Comparison of ENCODE assay signal across 8 mouse cellular contexts in genomic region chr17:29873580-29874015, GRCm38 (mm10).
DNase-seq lines count a peak whose midpoint lies in the region; ATAC-seq and TF ChIP-seq lines count a peak whose summit lies in the region.

No protein-coding gene starts in this region.

- peak; percentile 31 for DNase-seq in testis, postnatal 14 days (ENCODE audit: low spot score)
- DNase-seq in testis, postnatal 10 days (ENCODE audit: low spot score): no peak
- peak; percentile 89 for DNase-seq in forebrain, postnatal 0 days
- no peak for DNase-seq in hindbrain, embryonic 11.5 days (ENCODE audit: low spot score)
- peak; percentile 97 for DNase-seq in left cerebral cortex, postnatal 4 days
- peak; percentile 45 for DNase-seq in stomach, postnatal 0 days (ENCODE audit: low spot score)
- DNase-seq in urinary bladder, postnatal 36 days (ENCODE audit: low spot score in 2 of 2): no peak
- no peak for DNase-seq in urinary bladder, adult 2 months (ENCODE audit: low spot score)

- peak overlapping the region; percentile 72 for H3K27ac ChIP-seq in forebrain, postnatal 0 days (ENCODE audit: low read depth, low read length)
- H3K27ac ChIP-seq in hindbrain, embryonic 11.5 days (ENCODE audit: low read depth, low read length): peak overlapping the region; percentile 68
- no peak overlapping the region for H3K27ac ChIP-seq in stomach, postnatal 0 days (replicated peaks)

- no peak for TF ChIP-seq CTCF in forebrain, postnatal 0 days (IDR thresholded peaks at IDR 0.05; ENCODE audit: low read depth)
- TF ChIP-seq CTCF in stomach, postnatal 0 days (IDR thresholded peaks at IDR 0.05; ENCODE audit: low read depth): no peak

- no peak for TF ChIP-seq EP300 in stomach, postnatal 0 days (optimal IDR thresholded peaks at IDR 0.05)

- peak overlapping the region; percentile 2; the same call in 1 of the 2 replicates for H3K4me2 ChIP-seq in forebrain, postnatal 0 days (ENCODE audit: low read depth)
- H3K4me2 ChIP-seq in hindbrain, embryonic 11.5 days (replicated peaks; ENCODE audit: low read depth, low read length): peak overlapping the region; percentile 14; the same call in 1 of the 2 replicates
- no peak overlapping the region for H3K4me2 ChIP-seq in stomach, postnatal 0 days (replicated peaks; ENCODE audit: low read depth)

- peak; percentile 95 for ATAC-seq in forebrain, postnatal 0 days
- ATAC-seq in hindbrain, embryonic 11.5 days (ENCODE audit: low FRiP score): no peak
- ATAC-seq in stomach, postnatal 0 days (ENCODE audit: low FRiP score, low TSS enrichment): peak; percentile 38; the same call in 1 of the 2 replicates

- peaks cover 12% of the 10 kb centered on the region; the same call in 1 of the 2 replicates for H3K4me1 ChIP-seq in forebrain, postnatal 0 days (ENCODE audit: insufficient read depth)
- H3K4me1 ChIP-seq in hindbrain, embryonic 11.5 days (replicated peaks; ENCODE audit: control insufficient read depth, insufficient read depth, low read length): no peaks in the 10 kb centered on the region; the same call in 1 of the 2 replicates
- no peaks in the 10 kb centered on the region for H3K4me1 ChIP-seq in stomach, postnatal 0 days (replicated peaks; ENCODE audit: control insufficient read depth, insufficient read depth)

- H3K9ac ChIP-seq in forebrain, postnatal 0 days: peak overlapping the region; percentile 28; the same call in 1 of the 2 replicates
- peak overlapping the region; percentile 21; the same call in 1 of the 2 replicates for H3K9ac ChIP-seq in hindbrain, embryonic 11.5 days (ENCODE audit: low read depth, low read length)
- no peak overlapping the region for H3K9ac ChIP-seq in stomach, postnatal 0 days (ENCODE audit: low read length)

- intact Hi-C loops in left cerebral cortex, postnatal 4 days (cut with DNase I): no loop called here

- 24% methylated on average over 7 of the region's 7 CpGs for WGBS in forebrain, postnatal 0 days
- 58% methylated on average over 7 of the region's 7 CpGs for WGBS in hindbrain, embryonic 11.5 days
- 66% methylated on average over 7 of the region's 7 CpGs for WGBS in stomach, postnatal 0 days

- H3K27me3 ChIP-seq in forebrain, postnatal 0 days (ENCODE audit: insufficient read depth, low read length): no peaks in the 10 kb centered on the region
- no peaks in the 10 kb centered on the region for H3K27me3 ChIP-seq in hindbrain, embryonic 11.5 days (ENCODE audit: control insufficient read depth, insufficient read depth, low read length)
- H3K27me3 ChIP-seq in stomach, postnatal 0 days (ENCODE audit: control insufficient read depth, insufficient read depth, low read length): no peaks in the 10 kb centered on the region

- no peaks in the 10 kb centered on the region for H3K9me3 ChIP-seq in forebrain, postnatal 0 days (ENCODE audit: low read length)
- H3K9me3 ChIP-seq in hindbrain, embryonic 11.5 days (ENCODE audit: control insufficient read depth, low read length): no peaks in the 10 kb centered on the region
- no peaks in the 10 kb centered on the region for H3K9me3 ChIP-seq in stomach, postnatal 0 days (ENCODE audit: control insufficient read depth, low read length)

- H3K4me3 ChIP-seq in forebrain, postnatal 0 days (ENCODE audit: low read depth, low read length): no peak overlapping the region
- H3K4me3 ChIP-seq in hindbrain, embryonic 11.5 days (ENCODE audit: low read depth, low read length): no peak overlapping the region
- H3K4me3 ChIP-seq in stomach, postnatal 0 days (ENCODE audit: low read depth, low read length): no peak overlapping the region

- no peaks in the 10 kb centered on the region for H3K36me3 ChIP-seq in forebrain, postnatal 0 days (ENCODE audit: insufficient read depth)
- no peaks in the 10 kb centered on the region for H3K36me3 ChIP-seq in hindbrain, embryonic 11.5 days (ENCODE audit: control insufficient read depth, insufficient read depth, low read length)
- H3K36me3 ChIP-seq in stomach, postnatal 0 days (ENCODE audit: control insufficient read depth, insufficient read depth, low read length): no peaks in the 10 kb centered on the region

Comparison
In these comparisons a context has a peak if more than half of its experiments do, and no peak if none do; other contexts are left out.
1. DNase-seq: peak in testis, postnatal 14 days (single experiment), forebrain, postnatal 0 days (single experiment), left cerebral cortex, postnatal 4 days (single experiment) and stomach, postnatal 0 days (single experiment); none in testis, postnatal 10 days (single experiment), hindbrain, embryonic 11.5 days (single experiment), urinary bladder, postnatal 36 days (0 of 2) and urinary bladder, adult 2 months (single experiment).